Mouse (Mus musculus) kidney, postnatal 25 days (tissue): ENCODE data around the gene Ak7.
A peak's percentile ranks its signal among the peaks of the same experiment; 100 is the strongest.

Experiments
- DNase-seq, 2 experiments: peaks; one replicate each; pipeline ENCODE4 v3.0.0; 2021; ENCODE audit warnings: mixed read lengths in 2 of 2

Gene Ak7

GRCm38 (mm10) chr12:105705799-105706487, at the start of gene Ak7:
Gene Ak7 (plus strand): TSS chr12:105705976.
- peak; percentile 81 to 89 for DNase-seq

GRCm38 (mm10) chr12:105676274-105676673, 29.5 kb upstream of the Ak7 start:
- DNase-seq: no peak

DNA sequence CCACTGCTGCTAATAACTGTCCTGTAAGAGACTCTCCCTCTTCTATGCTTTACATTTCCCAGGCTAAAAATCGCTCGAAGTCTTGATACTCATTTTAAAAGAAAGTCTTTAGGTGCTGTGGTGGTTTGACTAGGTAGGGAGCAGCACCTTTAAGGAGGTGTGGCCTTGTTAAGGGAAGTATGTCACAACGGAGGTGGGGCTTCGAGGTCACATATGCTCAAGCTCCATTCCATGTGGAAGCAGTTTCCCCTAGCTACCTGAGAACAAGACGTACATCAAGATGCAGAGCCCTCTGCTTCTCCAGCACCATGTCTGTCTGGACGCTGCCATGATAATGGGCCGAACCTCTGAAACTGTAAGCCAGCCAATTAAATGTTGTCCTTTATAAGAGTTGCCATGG, 27.6 kb upstream of the Ak7 start:
- no peak for DNase-seq

GRCm38 (mm10) chr12:105678762-105679161, 27.0 kb upstream of the Ak7 start:
- DNase-seq: no peak

GRCm38 (mm10) chr12:105683933-105684901, 21.6 kb upstream of the Ak7 start, which contains the start of gene Gskip:
Gene Gskip (plus strand): TSS chr12:105684829.
- DNase-seq: peak; percentile 47 to 75

DNA sequence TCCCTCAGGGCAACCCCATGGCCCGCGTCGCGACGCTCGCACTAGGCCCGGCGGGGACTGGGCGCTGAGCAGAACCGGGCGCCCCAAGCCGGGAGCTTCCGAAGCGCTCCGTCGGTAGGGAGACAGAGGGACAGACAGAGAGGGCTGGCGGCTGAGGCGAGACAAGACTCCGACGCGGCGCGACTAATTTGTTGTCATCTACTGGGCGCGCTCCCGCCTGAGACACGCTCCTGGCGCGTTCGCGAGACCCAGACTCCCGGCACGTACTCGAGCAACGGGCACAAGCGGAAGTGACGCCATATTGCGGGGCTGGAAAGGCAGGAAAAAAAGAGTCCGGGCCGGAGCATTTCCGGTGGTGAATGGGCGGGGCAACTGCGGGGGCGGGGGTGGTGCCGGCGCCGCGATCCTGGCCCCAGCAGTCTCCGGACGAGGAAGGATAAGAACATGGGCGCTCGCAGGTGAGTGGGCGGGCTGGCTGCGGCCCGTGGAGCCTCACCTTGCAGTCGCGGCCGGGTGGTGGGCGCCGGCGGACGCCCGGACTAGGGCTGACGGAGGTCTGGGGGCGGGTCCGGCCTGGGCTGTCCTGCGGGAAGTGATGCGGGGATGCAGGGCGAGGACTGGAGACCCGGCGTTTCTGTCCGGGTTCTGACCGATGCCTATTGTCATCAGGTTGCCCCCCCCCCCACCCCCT, 20.6 kb upstream of the Ak7 start, which contains the start of gene Atg2b:
Gene Atg2b (minus strand): TSS at position 211 of the 691 bp plus-strand sequence.
- peak; percentile 97 to 98 for DNase-seq

DNA sequence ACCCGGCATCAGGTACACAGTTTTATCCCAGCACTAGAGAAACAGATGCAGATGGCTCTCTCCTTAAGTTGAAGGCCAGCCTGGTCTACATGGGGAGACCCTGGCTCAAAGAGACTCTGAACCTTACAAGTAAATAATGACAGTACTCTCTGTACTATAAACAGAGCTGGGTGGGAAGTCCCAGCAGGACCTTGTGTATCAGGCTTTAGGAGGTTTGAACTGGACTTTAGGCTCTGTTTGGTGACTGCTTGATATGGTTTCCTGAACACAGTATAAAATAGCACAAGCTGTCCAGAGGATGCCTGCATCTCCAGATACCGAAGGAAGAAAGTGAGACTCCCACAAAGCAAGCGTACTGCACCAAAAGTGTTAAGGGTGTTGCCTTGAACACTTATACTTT, 19.0 kb upstream of the Ak7 start:
- DNase-seq: no peak

DNA sequence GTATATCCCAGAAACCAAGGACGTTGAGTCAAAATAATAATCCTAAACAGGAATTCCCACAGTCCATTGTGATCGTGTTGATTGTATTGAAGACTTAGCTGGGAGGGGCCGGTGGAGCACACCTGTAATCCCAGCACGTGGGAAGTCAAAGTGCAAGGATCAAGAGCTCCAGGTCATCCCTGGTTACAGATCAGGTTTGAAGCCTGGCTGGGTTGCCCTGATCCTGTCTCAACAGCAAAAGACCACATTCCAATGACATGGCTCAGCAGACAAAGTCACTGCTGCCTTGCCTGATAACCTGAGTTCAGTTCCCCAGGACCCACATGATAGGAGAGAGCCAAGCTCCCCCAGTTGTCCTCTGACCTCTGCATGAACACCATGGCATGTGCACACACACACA, 18.4 kb upstream of the Ak7 start:
- peak in 1 of 2 experiments; percentile 6 for DNase-seq

DNA sequence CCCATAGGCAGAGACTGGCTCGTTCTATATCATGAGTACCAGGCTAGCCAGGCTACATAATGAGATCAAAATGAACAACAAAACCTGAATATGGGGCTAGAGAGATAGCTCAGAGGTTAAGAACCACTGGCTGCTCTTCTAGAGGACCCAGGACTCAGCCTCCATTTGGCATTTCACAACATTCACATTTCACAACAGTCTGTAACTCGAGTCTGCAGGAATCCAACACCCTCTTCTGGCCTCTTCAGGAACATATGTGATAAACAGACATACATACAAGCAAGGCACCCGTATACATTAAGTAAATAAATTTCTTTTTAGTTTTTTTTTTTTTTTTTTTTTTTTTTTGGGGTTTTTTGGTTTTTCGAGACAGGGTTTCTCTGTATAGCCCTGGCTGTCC, 17.2 kb upstream of the Ak7 start:
- no peak for DNase-seq

- no peak for DNase-seq
Measured at GRCm38 (mm10) chr12:105689435-105689834, 16.3 kb upstream of the Ak7 start.

- DNase-seq: no peak
Measured at GRCm38 (mm10) chr12:105694021-105694420, 11.8 kb upstream of the Ak7 start.

DNA sequence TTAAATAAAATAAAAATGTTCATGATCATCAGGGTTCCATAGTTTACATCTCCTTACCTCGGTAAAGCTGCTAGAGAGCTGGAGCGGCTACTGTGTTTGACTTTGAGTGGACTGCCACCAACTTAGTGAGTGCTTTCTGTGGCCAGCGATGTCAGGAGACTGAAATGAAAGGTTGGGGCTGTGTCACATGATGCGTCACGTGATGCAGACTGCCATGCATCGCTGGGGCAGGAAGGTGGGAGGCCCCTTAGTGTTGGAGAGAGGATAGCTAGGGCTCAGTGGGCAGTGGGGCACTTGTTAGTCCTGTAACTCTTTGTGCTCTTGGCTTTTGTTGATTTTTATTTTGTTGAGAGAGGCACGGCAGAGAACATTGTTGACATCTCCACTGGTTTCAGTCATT, 9.9 kb upstream of the Ak7 start:
- no peak for DNase-seq

DNA sequence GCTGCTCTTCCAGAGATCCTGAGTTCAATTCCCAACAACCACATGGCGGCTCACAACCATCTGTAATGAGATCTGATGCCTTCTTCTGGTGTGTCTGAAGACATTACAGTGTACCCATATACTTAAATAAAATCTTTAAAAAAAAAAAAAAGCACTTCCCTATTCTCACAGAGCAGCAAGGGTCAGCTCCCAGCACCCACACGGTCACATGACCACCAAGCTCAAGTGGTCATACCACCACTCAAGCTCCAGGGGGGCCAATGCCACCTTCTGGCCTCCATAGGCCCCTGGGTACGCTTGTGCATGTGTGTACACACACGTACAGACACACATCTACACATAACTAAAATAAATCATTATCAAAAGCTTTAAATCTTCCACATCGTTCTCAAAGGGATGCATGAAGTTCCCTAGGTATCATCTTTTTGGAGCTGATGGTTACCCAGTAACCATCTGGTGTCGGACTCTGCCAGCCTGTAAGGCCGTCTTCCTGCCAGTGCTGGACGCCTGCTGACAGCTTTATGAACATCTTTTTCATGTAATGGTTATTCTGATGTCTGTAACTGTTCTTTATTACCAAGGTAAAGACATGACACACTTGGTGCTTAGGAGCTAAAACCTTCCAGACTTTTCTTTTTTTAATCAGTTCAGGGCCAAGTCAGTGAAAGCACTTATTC, 8.5 kb upstream of the Ak7 start:
- DNase-seq: no peak

- DNase-seq: no peak
Measured at GRCm38 (mm10) chr12:105700433-105700832, 5.3 kb upstream of the Ak7 start.

DNA sequence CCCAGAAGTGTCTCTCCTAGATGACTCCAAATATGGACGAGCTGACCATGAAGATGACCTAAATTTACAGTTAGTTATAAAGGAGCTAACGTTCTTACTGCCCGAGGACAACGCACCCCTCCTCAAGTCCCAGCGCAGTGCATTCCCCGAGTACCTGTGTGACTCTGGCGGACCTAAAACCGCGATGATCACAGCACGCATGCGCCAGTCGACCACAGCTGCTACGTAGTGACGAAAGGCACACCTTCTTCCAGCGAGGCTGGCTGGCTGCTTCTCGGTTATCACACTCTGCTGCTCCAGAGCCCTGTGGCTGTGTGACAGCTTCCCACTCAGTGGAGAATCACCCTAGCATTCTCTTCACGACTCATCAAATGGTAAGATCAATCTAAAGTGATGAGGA, 12.8 kb downstream of the Ak7 start:
- peak; percentile 41 to 57 for DNase-seq

GRCm38 (mm10) chr12:105720196-105720595, 14.4 kb downstream of the Ak7 start:
- DNase-seq: no peak

GRCm38 (mm10) chr12:105721452-105722132, 15.8 kb downstream of the Ak7 start:
- no peak for DNase-seq

DNA sequence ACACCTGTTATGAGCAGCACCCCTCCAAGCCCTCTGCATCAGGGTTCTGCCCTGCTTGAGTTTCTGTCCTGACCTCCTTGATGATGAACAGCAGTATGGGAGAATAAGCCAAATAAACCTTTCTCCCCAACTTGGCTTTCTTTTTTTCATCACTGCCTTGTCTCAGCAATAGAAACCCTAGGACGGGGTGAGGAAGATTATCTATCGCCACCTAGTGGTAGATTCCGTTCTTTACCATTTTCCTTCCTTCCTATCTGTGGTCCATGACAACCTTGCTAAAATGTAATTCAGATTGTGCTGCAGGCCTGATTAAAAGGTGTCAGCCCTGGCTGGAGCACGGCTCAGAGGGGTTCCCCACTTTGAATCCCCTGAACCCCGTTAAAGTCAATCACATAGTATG, 16.9 kb downstream of the Ak7 start:
- no peak for DNase-seq

DNA sequence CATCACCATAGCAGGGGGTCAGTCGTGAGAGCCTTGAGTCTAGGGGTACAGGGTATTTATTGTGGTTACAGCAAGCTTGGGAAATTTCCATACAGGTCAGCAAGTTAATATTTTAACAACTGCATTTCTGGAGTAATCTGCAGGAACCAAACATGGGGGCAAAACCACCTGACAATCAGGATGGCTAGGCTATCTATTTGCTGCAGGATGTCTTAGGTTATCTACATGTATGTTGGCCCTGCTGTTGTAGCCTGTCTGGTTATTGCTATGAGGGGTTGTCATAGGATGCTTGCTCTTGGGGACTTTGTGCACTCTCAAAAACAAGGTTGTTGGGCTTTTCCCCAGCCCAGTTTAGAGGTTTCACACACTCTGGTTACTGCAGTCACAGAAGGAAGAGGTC, 18.8 kb downstream of the Ak7 start:
- DNase-seq: no peak

GRCm38 (mm10) chr12:105725736-105726135, 20.0 kb downstream of the Ak7 start:
- DNase-seq: no peak

- no peak for DNase-seq
Measured at GRCm38 (mm10) chr12:105727268-105727667, 21.5 kb downstream of the Ak7 start.

DNA sequence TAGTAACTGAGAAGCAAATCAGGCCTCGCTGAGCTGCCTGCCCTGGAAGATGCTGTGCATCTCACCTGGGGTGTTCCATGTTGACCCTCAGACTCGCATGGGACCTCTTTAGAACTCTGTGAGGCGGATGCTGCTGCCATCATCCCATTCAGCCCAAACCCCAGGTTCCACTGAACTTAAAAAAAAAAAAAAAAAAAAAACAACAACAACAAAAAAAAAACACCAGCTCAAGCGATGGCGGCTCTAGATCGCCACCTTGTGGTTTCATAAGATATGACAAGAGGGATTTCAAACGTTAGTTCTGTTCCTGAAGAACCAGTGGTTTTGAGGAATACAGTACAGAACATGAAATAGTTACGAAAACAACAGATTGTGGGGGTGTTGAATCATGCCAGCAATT, 22.2 kb downstream of the Ak7 start:
- DNase-seq: peak in 1 of 2 experiments; percentile 53
